Mouse (Mus musculus) adrenal gland, adult 10 weeks (tissue): ENCODE results near the gene Ern2. TPM values are rescaled to one million over a fixed set of nuclear protein-coding genes. Genes with fewer than 3 reads are reported as not detected.

Experiments
- polyA plus RNA-seq: library from polyadenylated mRNA; stranded (reverse); fragments of 350-450 nt; fragmentation: Illumina TruSeq; extraction: RNeasy Lipid Tissue Mini Kit (QIAGEN cat#74804); gene quantifications from one replicate; pipeline ENCODE4 v1.2.3, GENCODE M21; 2014; ENCODE audit warnings: low read depth, low replicate concordance

The Ern2 gene
- not detected for polyA plus RNA-seq

DNA sequence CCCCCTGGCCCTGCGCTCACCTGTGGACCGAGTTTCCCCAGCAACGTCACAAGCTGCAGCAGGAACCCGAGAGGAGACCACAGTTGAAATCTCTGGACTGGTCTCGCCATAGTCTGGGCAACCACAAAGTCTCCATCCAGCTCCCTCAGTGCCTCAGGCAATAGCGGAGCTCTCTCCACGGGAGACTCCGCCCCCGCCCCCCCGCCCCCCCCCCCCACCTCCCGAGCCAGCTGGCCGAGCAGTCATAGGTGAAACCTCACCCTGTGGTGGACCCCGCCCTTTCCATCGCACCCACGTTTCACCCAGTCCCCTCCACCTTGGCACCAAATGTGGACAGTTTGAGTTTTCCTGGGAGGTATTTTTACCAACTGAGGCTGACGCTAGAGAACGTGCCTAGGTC, at the start of gene Ern2:
Gene Ern2 (minus strand): TSS at position 165 of the 400 bp plus-strand sequence.

DNA sequence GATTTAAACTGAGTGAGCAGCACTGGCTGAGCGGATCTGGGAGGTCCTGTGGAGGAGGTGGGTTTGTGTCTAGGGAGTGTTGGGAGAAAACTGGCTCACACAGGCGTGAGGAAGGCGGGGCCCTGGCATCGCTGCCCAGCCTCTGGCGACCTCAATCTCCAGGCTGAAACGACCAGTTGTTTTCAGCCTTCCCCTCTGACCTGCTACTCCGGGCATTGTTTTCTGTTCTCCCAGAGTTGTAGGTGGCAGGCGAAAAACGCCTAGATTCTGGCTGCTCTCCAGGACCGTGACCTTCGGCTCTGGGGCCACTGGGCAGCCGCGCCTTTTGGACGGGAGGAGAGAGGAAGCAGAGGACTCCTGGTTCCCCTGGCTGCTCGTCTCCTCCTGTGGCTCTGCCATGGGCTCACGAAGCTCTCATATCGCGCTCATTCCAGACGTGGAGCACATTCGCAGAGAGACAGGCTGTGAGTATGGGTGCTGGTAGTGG, 33.4 kb upstream of the Ern2 start, which contains the start of gene Chp2:
Gene Chp2 (plus strand): TSS at position 182 of the 487 bp plus-strand sequence.

DNA sequence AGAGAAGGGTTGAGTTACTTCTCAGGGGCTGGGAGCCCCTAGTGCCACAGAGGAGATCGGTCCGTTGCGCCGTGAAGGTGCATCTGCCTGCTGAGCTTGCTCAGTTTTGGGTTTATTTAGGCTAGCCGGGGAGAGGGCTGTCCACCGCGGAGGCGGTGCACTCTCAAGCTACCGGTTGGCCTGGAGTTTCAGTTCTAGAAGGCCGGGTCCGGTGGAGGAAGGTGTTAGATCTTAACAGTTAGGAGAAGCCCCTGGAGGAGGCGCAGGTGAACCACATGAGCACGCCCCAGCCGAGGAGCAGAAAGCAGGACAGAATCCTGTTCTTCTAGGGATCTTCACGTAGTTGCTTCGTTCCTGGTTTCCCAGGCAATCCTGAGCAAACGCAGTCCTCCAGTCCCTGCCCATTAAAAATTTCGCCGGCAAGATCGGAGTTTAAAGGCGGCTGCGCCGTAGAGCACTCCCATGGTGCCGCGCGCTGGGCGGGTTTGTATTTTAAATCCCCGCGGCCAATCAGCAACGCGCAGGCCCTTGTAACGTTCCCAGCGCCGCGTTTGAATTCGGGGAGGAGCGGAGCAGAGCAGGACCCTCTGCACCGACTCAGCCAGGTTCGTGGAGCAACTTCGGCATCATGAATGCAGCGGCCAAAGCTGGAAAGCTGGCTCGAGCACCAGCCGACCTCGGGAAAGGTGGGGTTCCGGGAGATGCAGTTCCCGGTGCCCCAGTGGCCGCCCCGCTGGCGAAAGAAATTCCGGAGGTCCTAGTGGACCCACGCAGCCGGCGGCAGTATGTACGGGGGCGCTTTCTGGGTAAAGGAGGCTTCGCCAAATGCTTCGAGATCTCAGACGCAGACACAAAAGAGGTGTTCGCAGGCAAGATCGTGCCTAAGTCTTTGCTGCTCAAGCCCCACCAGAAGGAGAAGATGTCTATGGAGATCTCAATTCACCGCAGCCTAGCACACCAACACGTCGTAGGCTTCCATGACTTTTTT, 26.8 kb downstream of the Ern2 start, which contains the start of gene Plk1:
Gene Plk1 (plus strand): TSS at position 525 of the 988 bp plus-strand sequence.

DNA sequence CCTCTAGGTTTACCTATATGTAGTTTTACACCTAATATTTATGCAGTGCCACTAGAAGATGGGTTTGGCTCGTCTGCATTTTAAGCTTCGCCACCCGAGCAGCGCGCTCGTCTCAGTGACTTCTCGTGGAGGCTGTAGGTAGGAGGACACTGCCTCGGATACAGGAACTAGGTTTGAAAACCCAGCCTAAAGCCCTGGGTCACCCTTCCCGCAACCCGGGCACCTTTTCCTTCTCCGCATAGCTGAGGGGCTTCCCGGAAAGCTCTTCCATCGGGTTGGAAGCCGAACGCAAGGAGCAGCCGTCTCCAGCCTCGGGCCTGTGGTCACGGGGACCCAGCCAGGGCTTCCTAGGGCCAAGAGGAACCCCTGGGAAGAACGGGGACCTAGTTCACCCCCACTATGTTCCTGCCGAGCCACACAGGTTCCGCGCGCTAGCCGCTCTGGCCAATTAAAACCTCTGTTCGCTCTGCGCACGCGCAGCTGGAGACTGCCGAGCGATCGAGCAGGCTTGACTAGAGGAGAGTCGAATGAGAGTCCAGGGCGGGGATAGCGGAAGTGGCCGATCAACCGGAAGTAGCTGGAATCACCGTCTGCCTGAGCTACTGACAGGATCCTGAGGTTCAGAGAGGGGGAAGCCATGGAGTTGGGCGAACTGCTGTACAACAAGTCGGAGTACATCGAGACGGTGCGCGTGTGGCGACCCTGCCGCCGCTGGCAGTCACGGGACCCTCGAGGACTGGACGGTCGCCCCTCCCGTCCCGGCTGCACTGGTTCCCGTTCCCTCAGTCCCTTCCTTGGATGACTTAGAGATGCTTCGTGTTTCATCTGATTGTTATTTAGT, 53.3 kb downstream of the Ern2 start, which contains the start of the genes Palb2 and Dctn5:
Gene Palb2 (minus strand): TSS at position 489 of the 841 bp plus-strand sequence.
Gene Dctn5 (plus strand): TSS at position 545 of the 841 bp plus-strand sequence.

Other genes with a start within 250 kb of the Ern2 start
- gene Cog7, start 204.5 kb downstream of the Ern2 start, polyA plus RNA-seq, result 16.6 TPM
- gene Gga2, start 165.0 kb downstream of the Ern2 start, polyA plus RNA-seq, result 3.3 TPM
- gene Ubfd1, start 119.0 kb downstream of the Ern2 start, polyA plus RNA-seq, result 37.2 TPM
- gene Ears2, start 118.9 kb downstream of the Ern2 start, polyA plus RNA-seq, result 3.3 TPM
- 737 TPM for gene Ndufab1, start 84.3 kb downstream of the Ern2 start, polyA plus RNA-seq
- 1.8 TPM for gene Palb2, start 53.2 kb downstream of the Ern2 start, polyA plus RNA-seq
- gene Dctn5, start 53.2 kb downstream of the Ern2 start, polyA plus RNA-seq, result 122 TPM
- gene Plk1, start 26.8 kb downstream of the Ern2 start, polyA plus RNA-seq, result 0.82 TPM
- 1.8 TPM for gene Chp2, start 33.3 kb upstream of the Ern2 start, polyA plus RNA-seq
- 25.9 TPM for gene Prkcb, start 102.5 kb upstream of the Ern2 start, polyA plus RNA-seq